Mouse (Mus musculus): ENCODE measurements around the gene Rtn4rl1. TPM values are rescaled to one million over a fixed set of nuclear protein-coding genes. Genes with fewer than 3 reads are reported as not detected.
A peak's percentile ranks its signal among the peaks of the same experiment; 100 is the strongest.
"Not testable (repeated sequence)": the region's sequence is repeated elsewhere in the genome, so short reads cannot be mapped to it uniquely, and the experiment has no call there.

Rtn4rl1 gene
- polyA plus RNA-seq, 1 experiment, result 11.1 TPM

GRCm38 (mm10) chr11:75173095-75173798, 20.3 kb upstream of the Rtn4rl1 start:
- Histone ChIP-seq H3K36me3 (ENCODE audit: control insufficient read depth, insufficient read depth, low read length) (no peaks in the 10 kb centered on the region; the same call in 1 of the 2 replicates), H3K4me3 (ENCODE audit: extremely low read depth, insufficient read depth, insufficient read length) (peak overlapping the region; percentile 54), H3K27ac (ENCODE audit: insufficient read depth, low read length) (no peak overlapping the region), H3K4me1 (ENCODE audit: control insufficient read depth, insufficient read depth, insufficient read length) (peaks cover 37% of the 10 kb centered on the region), H3K27me3 (ENCODE audit: control insufficient read depth, insufficient read depth, low read length) (peaks cover 22% of the 10 kb centered on the region)
- TF ChIP-seq CTCF (IDR thresholded peaks at IDR 0.05; ENCODE audit: extremely low read depth, insufficient read depth, insufficient read length, insufficient replicate concordance) (no peak), POLR2A (IDR thresholded peaks at IDR 0.05; ENCODE audit: low read depth, low read length) (no peak)
- under 1% methylated on average over 55 of the region's 71 CpGs for WGBS
- peak; percentile 73 to 74 for DNase-seq (ENCODE audit: low read depth in 1 of 2, low spot score in 2 of 2)

GRCm38 (mm10) chr11:75173799-75174165, 19.8 kb upstream of the Rtn4rl1 start:
- H3K4me1 ChIP-seq (ENCODE audit: control insufficient read depth, insufficient read depth, insufficient read length), result peaks cover 33% of the 10 kb centered on the region
- 3% methylated on average over 15 of the region's 15 CpGs for WGBS
- H3K4me3 ChIP-seq (ENCODE audit: extremely low read depth, insufficient read depth, insufficient read length), result peak overlapping the region; percentile 54; the same call in 1 of the 2 replicates
- DNase-seq (ENCODE audit: low read depth in 1 of 2, low spot score in 2 of 2), result no peak
- no peak overlapping the region for H3K27ac ChIP-seq (ENCODE audit: insufficient read depth, low read length)
- H3K36me3 ChIP-seq (ENCODE audit: control insufficient read depth, insufficient read depth, low read length), result no peaks in the 10 kb centered on the region; the same call in 1 of the 2 replicates
- H3K27me3 ChIP-seq (ENCODE audit: control insufficient read depth, insufficient read depth, low read length), result peaks cover 17% of the 10 kb centered on the region
- TF ChIP-seq CTCF (IDR thresholded peaks at IDR 0.05; ENCODE audit: extremely low read depth, insufficient read depth, insufficient read length, insufficient replicate concordance) (no peak), POLR2A (IDR thresholded peaks at IDR 0.05; ENCODE audit: low read depth, low read length) (no peak)

GRCm38 (mm10) chr11:75174574-75174973, 19.0 kb upstream of the Rtn4rl1 start:
- DNase-seq (ENCODE audit: low read depth in 1 of 2, low spot score in 2 of 2); H3K27ac ChIP-seq (ENCODE audit: insufficient read depth, low read length); H3K36me3 ChIP-seq (ENCODE audit: control insufficient read depth, insufficient read depth, low read length); H3K4me3 ChIP-seq (ENCODE audit: extremely low read depth, insufficient read depth, insufficient read length): not testable (repeated sequence)
- Histone ChIP-seq H3K27me3 (ENCODE audit: control insufficient read depth, insufficient read depth, low read length) (peaks cover 14% of the 10 kb centered on the region), H3K4me1 (ENCODE audit: control insufficient read depth, insufficient read depth, insufficient read length) (peaks cover 30% of the 10 kb centered on the region)
- WGBS, result 60% methylated on average over 6 of the region's 6 CpGs

GRCm38 (mm10) chr11:75178011-75178410, 15.6 kb upstream of the Rtn4rl1 start:
- Histone ChIP-seq H3K4me3 (ENCODE audit: extremely low read depth, insufficient read depth, insufficient read length) (peak overlapping the region; percentile 83), H3K4me1 (ENCODE audit: control insufficient read depth, insufficient read depth, insufficient read length) (peaks cover 15% of the 10 kb centered on the region), H3K36me3 (ENCODE audit: control insufficient read depth, insufficient read depth, low read length) (no peaks in the 10 kb centered on the region; the same call in 1 of the 2 replicates), H3K27me3 (ENCODE audit: control insufficient read depth, insufficient read depth, low read length) (peaks cover 4% of the 10 kb centered on the region), H3K27ac (ENCODE audit: insufficient read depth, low read length) (no peak overlapping the region)
- 47% methylated on average over 12 of the region's 12 CpGs for WGBS
- TF ChIP-seq POLR2A (IDR thresholded peaks at IDR 0.05; ENCODE audit: low read depth, low read length) (no peak), CTCF (IDR thresholded peaks at IDR 0.05; ENCODE audit: extremely low read depth, insufficient read depth, insufficient read length, insufficient replicate concordance) (no peak)
- no peak for DNase-seq (ENCODE audit: low read depth in 1 of 2, low spot score in 2 of 2)

GRCm38 (mm10) chr11:75178672-75179208, 14.8 kb upstream of the Rtn4rl1 start, which contains the start of gene Ovca2:
TSS of gene Ovca2 (minus strand) at chr11:75178835.
- Histone ChIP-seq H3K4me3 (ENCODE audit: extremely low read depth, insufficient read depth, insufficient read length) (peak within 1 kb of the TSS; percentile 83), H3K27ac (ENCODE audit: insufficient read depth, low read length) (peak within 1 kb of the TSS; percentile 68), H3K36me3 (ENCODE audit: control insufficient read depth, insufficient read depth, low read length) (peaks cover 1% of the 10 kb centered on the region; the same call in 1 of the 2 replicates), H3K27me3 (ENCODE audit: control insufficient read depth, insufficient read depth, low read length) (no peaks in the 10 kb centered on the region), H3K4me1 (ENCODE audit: control insufficient read depth, insufficient read depth, insufficient read length) (peaks cover 7% of the 10 kb centered on the region; the same call in 1 of the 2 replicates)
- peak; percentile 80 to 87 for DNase-seq (ENCODE audit: low read depth in 1 of 2, low spot score in 2 of 2)
- TF ChIP-seq POLR2A (IDR thresholded peaks at IDR 0.05; ENCODE audit: low read depth, low read length) (peak; percentile 60), CTCF (IDR thresholded peaks at IDR 0.05; ENCODE audit: extremely low read depth, insufficient read depth, insufficient read length, insufficient replicate concordance) (peak; percentile 96)
- WGBS, result under 1% methylated on average over 33 of the region's 33 CpGs

GRCm38 (mm10) chr11:75183917-75184570, 9.5 kb upstream of the Rtn4rl1 start:
- Histone ChIP-seq H3K27ac (ENCODE audit: insufficient read depth, low read length) (no peak overlapping the region), H3K4me1 (ENCODE audit: control insufficient read depth, insufficient read depth, insufficient read length) (peaks cover 15% of the 10 kb centered on the region; the same call in 1 of the 2 replicates), H3K4me3 (ENCODE audit: extremely low read depth, insufficient read depth, insufficient read length) (no peak overlapping the region), H3K27me3 (ENCODE audit: control insufficient read depth, insufficient read depth, low read length) (no peaks in the 10 kb centered on the region), H3K36me3 (ENCODE audit: control insufficient read depth, insufficient read depth, low read length) (peaks cover 1% of the 10 kb centered on the region; the same call in 1 of the 2 replicates)
- TF ChIP-seq CTCF (IDR thresholded peaks at IDR 0.05; ENCODE audit: extremely low read depth, insufficient read depth, insufficient read length, insufficient replicate concordance), result no peak
- TF ChIP-seq POLR2A (IDR thresholded peaks at IDR 0.05; ENCODE audit: low read depth, low read length), result no peak
- WGBS, result 93% methylated on average over 2 of the region's 2 CpGs
- DNase-seq (ENCODE audit: low read depth in 1 of 2, low spot score in 2 of 2), result no peak
